Mouse (Mus musculus): ENCODE data around the gene Gxylt2. TPM values are rescaled to one million over a fixed set of nuclear protein-coding genes. Genes with fewer than 3 reads are reported as not detected.

The Gxylt2 gene
- 0.02 TPM in 1 of 2 replicates, not detected in the other for polyA plus RNA-seq (2012; ENCODE audit: insufficient read depth, low replicate concordance)

GRCm38 (mm10) chr6:100704574-100705365 lies at the start of gene Gxylt2:
TSS of gene Gxylt2 (plus strand) at chr6:100704734.
- peaks cover 47% of the 10 kb centered on the region for H3K27me3 ChIP-seq (replicated peaks)
- H3K9me3 ChIP-seq, result peaks cover 14% of the 10 kb centered on the region
- H3K36me3 ChIP-seq (replicated peaks; ENCODE audit: low read length), result no peaks in the 10 kb centered on the region
- TF ChIP-seq GATA1 (IDR thresholded peaks at IDR 0.05; ENCODE audit: borderline replicate concordance, low read length) (no peak), FLI1 (IDR thresholded peaks at IDR 0.05; ENCODE audit: low read length) (no peak)
- peaks cover 27% of the 10 kb centered on the region for H3K4me1 ChIP-seq
- peak within 1 kb of the TSS; percentile 89 for H3K4me3 ChIP-seq (replicated peaks)

- peaks cover 13% of the 10 kb centered on the region for H3K4me1 ChIP-seq
- H3K4me3 ChIP-seq (replicated peaks), result no peak overlapping the region
- H3K9me3 ChIP-seq, result no peaks in the 10 kb centered on the region
- peaks cover 83% of the 10 kb centered on the region for H3K36me3 ChIP-seq (replicated peaks; ENCODE audit: low read length)
- no peaks in the 10 kb centered on the region for H3K27me3 ChIP-seq (replicated peaks)
- TF ChIP-seq GATA1 (IDR thresholded peaks at IDR 0.05; ENCODE audit: borderline replicate concordance, low read length) (no peak), FLI1 (IDR thresholded peaks at IDR 0.05; ENCODE audit: low read length) (no peak)
Observed at GRCm38 (mm10) chr6:100660395-100660794, 44.1 kb upstream of the Gxylt2 start.

GRCm38 (mm10) chr6:100662224-100662623 lies 42.3 kb upstream of the Gxylt2 start:
- Histone ChIP-seq H3K4me3 (replicated peaks) (no peak overlapping the region), H3K9me3 (no peaks in the 10 kb centered on the region), H3K36me3 (replicated peaks; ENCODE audit: low read length) (peaks cover 80% of the 10 kb centered on the region), H3K4me1 (peaks cover 16% of the 10 kb centered on the region), H3K27me3 (replicated peaks) (no peaks in the 10 kb centered on the region)
- TF ChIP-seq GATA1 (IDR thresholded peaks at IDR 0.05; ENCODE audit: borderline replicate concordance, low read length), result no peak
- no peak for TF ChIP-seq FLI1 (IDR thresholded peaks at IDR 0.05; ENCODE audit: low read length)

- Histone ChIP-seq H3K9me3 (no peaks in the 10 kb centered on the region), H3K4me1 (peaks cover 39% of the 10 kb centered on the region), H3K4me3 (replicated peaks) (no peak overlapping the region), H3K36me3 (replicated peaks; ENCODE audit: low read length) (peaks cover 38% of the 10 kb centered on the region), H3K27me3 (replicated peaks) (no peaks in the 10 kb centered on the region)
- TF ChIP-seq GATA1 (IDR thresholded peaks at IDR 0.05; ENCODE audit: borderline replicate concordance, low read length), result no peak
- TF ChIP-seq FLI1 (IDR thresholded peaks at IDR 0.05; ENCODE audit: low read length), result no peak
Observed at GRCm38 (mm10) chr6:100667644-100668043, 36.9 kb upstream of the Gxylt2 start.

- TF ChIP-seq FLI1 (IDR thresholded peaks at IDR 0.05; ENCODE audit: low read length) (no peak), GATA1 (IDR thresholded peaks at IDR 0.05; ENCODE audit: borderline replicate concordance, low read length) (no peak)
- Histone ChIP-seq H3K4me1 (peaks cover 41% of the 10 kb centered on the region), H3K4me3 (replicated peaks) (peak overlapping the region; percentile 56), H3K9me3 (no peaks in the 10 kb centered on the region), H3K27me3 (replicated peaks) (no peaks in the 10 kb centered on the region), H3K36me3 (replicated peaks; ENCODE audit: low read length) (peaks cover 25% of the 10 kb centered on the region)
Observed at GRCm38 (mm10) chr6:100668858-100669257, 35.7 kb upstream of the Gxylt2 start.

GRCm38 (mm10) chr6:100670370-100670841 lies 34.1 kb upstream of the Gxylt2 start:
- peak overlapping the region; percentile 100 for H3K4me3 ChIP-seq (replicated peaks)
- no peak for TF ChIP-seq FLI1 (IDR thresholded peaks at IDR 0.05; ENCODE audit: low read length)
- no peak for TF ChIP-seq GATA1 (IDR thresholded peaks at IDR 0.05; ENCODE audit: borderline replicate concordance, low read length)
- peaks cover 10% of the 10 kb centered on the region for H3K36me3 ChIP-seq (replicated peaks; ENCODE audit: low read length)
- no peaks in the 10 kb centered on the region for H3K9me3 ChIP-seq
- H3K4me1 ChIP-seq, result peaks cover 41% of the 10 kb centered on the region
- no peaks in the 10 kb centered on the region for H3K27me3 ChIP-seq (replicated peaks)

GRCm38 (mm10) chr6:100670880-100671344 lies 33.6 kb upstream of the Gxylt2 start, which contains the start of gene Shq1:
TSS of gene Shq1 (minus strand) at chr6:100671157.
- TF ChIP-seq GATA1 (IDR thresholded peaks at IDR 0.05; ENCODE audit: borderline replicate concordance, low read length) (no peak), FLI1 (IDR thresholded peaks at IDR 0.05; ENCODE audit: low read length) (peak; percentile 94)
- Histone ChIP-seq H3K4me3 (replicated peaks) (peak within 1 kb of the TSS; percentile 100), H3K36me3 (replicated peaks; ENCODE audit: low read length) (peaks cover 5% of the 10 kb centered on the region), H3K27me3 (replicated peaks) (no peaks in the 10 kb centered on the region), H3K4me1 (peaks cover 41% of the 10 kb centered on the region), H3K9me3 (no peaks in the 10 kb centered on the region)

- H3K4me3 ChIP-seq (replicated peaks), result peak overlapping the region; percentile 100
- H3K27me3 ChIP-seq (replicated peaks), result no peaks in the 10 kb centered on the region
- TF ChIP-seq FLI1 (IDR thresholded peaks at IDR 0.05; ENCODE audit: low read length) (no peak), GATA1 (IDR thresholded peaks at IDR 0.05; ENCODE audit: borderline replicate concordance, low read length) (no peak)
- H3K36me3 ChIP-seq (replicated peaks; ENCODE audit: low read length), result peaks cover 4% of the 10 kb centered on the region
- no peaks in the 10 kb centered on the region for H3K9me3 ChIP-seq
- H3K4me1 ChIP-seq, result peaks cover 41% of the 10 kb centered on the region
Observed at GRCm38 (mm10) chr6:100671401-100671800, 33.1 kb upstream of the Gxylt2 start.

- H3K4me3 ChIP-seq (replicated peaks), result no peak overlapping the region
- no peaks in the 10 kb centered on the region for H3K36me3 ChIP-seq (replicated peaks; ENCODE audit: low read length)
- no peaks in the 10 kb centered on the region for H3K27me3 ChIP-seq (replicated peaks)
- peaks cover 28% of the 10 kb centered on the region for H3K4me1 ChIP-seq
- no peaks in the 10 kb centered on the region; the same call in 1 of the 2 replicates for H3K9me3 ChIP-seq
- TF ChIP-seq FLI1 (IDR thresholded peaks at IDR 0.05; ENCODE audit: low read length) (no peak), GATA1 (IDR thresholded peaks at IDR 0.05; ENCODE audit: borderline replicate concordance, low read length) (no peak)
Observed at GRCm38 (mm10) chr6:100674974-100675373, 29.6 kb upstream of the Gxylt2 start.

- Histone ChIP-seq H3K4me3 (replicated peaks) (no peak overlapping the region), H3K36me3 (replicated peaks; ENCODE audit: low read length) (no peaks in the 10 kb centered on the region), H3K4me1 (peaks cover 19% of the 10 kb centered on the region), H3K27me3 (replicated peaks) (no peaks in the 10 kb centered on the region), H3K9me3 (no peaks in the 10 kb centered on the region; the same call in 1 of the 2 replicates)
- TF ChIP-seq GATA1 (IDR thresholded peaks at IDR 0.05; ENCODE audit: borderline replicate concordance, low read length) (no peak), FLI1 (IDR thresholded peaks at IDR 0.05; ENCODE audit: low read length) (no peak)
Observed at GRCm38 (mm10) chr6:100676461-100676860, 28.1 kb upstream of the Gxylt2 start.

Measured in megakaryocyte, embryonic 14.5 days (primary cell).